Mouse (Mus musculus): ENCODE results near the gene Cnn1.
A peak's percentile ranks its signal among the peaks of the same experiment; 100 is the strongest.
"Not testable (repeated sequence)": the region's sequence is repeated elsewhere in the genome, so short reads cannot be mapped to it uniquely, and the experiment has no call there.

Cnn1 gene

GRCm38 (mm10) chr9:22098993-22099696 lies at the start of gene Cnn1:
Gene Cnn1 (plus strand): TSS chr9:22099216.
- no peak for DNase-seq

DNA sequence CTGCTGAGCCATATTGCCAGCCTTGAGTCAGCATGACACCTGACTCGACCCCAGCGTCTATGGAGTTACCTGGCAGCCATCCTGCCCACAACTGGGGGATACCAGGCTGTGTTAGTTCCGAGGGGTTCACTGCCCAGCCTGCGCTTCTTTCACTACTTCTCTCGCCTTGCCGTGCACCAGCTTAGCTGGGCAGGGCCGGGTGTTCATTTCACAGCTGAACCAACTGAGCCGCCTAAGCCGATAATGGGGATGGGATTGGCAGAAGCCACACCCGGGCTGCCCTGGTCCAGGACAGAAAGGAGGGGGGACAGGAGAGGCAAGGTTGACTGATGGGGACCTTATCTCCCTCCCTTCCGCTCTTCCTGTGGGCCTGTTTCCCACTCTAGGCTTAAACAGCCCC lies 49.7 kb upstream of the Cnn1 start:
- no peak for DNase-seq

- peak; percentile 4 to 6 for DNase-seq
Measured at GRCm38 (mm10) chr9:22049721-22050270, 49.2 kb upstream of the Cnn1 start.

- peak; percentile 57 for DNase-seq
Measured at GRCm38 (mm10) chr9:22050351-22050889, 48.6 kb upstream of the Cnn1 start.

DNA sequence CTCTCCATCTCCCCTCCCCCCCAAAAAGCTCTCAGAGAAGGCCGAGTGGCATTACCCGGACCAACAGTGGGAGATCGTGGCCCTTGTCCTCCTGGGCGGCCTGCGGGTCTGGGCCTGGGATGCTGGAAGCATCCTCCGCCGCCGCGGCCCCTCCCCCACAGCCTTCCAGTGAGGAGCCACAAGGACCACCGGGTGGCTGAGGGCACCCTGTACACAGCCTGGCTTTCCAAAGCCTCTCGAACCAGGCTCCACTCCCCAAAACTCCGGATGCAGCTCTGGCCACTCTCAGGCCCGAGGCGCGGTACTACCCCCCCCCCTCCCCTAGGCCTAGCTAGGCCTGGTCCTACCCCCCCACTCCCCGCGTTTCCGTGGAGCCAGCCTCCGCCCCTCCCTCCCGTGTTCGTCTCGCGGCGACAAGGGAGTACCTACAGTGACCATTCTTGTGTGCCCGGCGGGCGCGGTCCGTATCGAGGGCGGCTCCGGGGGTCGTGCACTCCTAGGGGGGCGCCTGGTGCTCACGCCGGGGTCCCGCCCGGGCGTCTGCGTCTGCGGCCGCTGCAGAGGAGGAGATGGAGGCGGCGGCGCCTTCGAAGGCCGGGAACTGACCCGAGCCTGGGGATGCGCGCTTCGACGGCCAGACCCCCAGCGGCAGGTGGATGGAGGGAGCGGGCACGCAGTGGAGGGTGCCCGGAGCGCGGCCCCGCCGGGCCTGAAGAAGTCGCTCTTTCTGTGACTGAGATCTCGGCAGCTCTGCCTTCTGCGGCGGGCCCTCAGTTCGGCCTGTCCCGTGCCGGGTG lies 47.7 kb upstream of the Cnn1 start:
- peak; percentile 16 to 27 for DNase-seq

- DNase-seq: no peak
Measured at GRCm38 (mm10) chr9:22051958-22052254, 47.1 kb upstream of the Cnn1 start, which contains the start of gene Elavl3. Gene Elavl3 (minus strand): TSS chr9:22052023.

GRCm38 (mm10) chr9:22053657-22054056 lies 45.4 kb upstream of the Cnn1 start:
- DNase-seq: no peak

GRCm38 (mm10) chr9:22054411-22055076 lies 44.5 kb upstream of the Cnn1 start:
- DNase-seq: peak; percentile 86 to 87

DNA sequence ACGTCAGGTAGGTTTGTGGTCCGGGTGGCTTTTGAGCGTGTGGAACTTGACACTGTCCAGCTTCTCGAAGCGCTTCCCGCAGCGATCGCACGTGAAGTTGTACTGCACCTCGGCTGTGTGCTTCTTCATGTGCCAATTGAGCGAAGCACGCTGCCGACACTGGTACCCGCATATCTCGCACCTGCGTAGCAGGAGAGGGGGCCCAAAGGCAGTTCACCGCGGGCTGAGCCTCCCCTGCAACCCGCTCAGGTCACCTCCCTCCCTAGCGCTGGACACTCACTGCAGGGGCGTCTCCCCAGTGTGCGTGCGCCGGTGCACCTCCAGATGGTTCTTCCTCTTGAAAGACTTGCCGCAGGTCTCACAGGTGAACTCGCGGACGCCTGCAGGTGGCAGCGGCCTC lies 43.3 kb upstream of the Cnn1 start:
- DNase-seq: no peak

- DNase-seq: no peak
Measured at GRCm38 (mm10) chr9:22056303-22056910, 42.6 kb upstream of the Cnn1 start.

- DNase-seq: no peak
Measured at GRCm38 (mm10) chr9:22057031-22057517, 41.9 kb upstream of the Cnn1 start.

DNA sequence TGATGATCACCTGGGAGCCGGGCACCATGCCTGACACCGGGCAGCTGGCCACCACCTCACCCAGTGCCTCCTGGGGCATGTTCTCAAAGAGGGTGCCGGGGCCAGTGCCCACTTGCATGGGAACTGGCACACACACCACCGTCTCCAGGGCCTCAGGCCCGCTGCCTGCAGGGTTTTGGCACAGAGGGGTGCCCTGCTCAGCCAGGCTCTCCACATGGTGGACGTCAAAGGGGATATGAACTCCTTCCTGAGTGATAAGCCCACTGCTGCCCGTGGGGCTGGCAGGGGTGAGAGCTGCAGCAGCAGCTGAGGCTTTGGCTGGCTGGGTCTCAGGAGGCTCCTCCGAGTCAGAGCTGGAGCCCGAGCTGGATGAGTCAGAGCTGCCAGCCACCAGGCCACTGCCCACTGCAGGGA lies 41.0 kb upstream of the Cnn1 start:
- no peak for DNase-seq

DNA sequence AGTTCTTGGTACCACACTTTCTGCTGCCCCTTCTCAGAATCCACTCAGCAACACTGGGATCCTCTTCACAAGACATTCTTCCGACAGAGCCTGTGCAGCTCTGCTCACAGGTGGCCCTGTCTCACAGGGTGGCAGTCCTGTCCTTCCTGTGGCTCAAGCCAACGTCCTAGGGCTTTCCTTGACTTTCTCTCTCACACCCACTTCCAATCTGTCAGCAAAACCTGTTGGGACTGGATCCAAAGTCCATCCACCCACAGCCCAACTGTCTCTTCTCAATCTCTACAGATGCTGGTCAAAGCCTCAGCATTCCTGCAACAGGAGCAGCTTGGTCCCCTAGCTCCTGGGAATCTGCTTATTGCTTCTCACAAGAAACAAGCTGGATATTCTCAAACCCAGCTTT lies 37.7 kb upstream of the Cnn1 start:
- no peak for DNase-seq

DNA sequence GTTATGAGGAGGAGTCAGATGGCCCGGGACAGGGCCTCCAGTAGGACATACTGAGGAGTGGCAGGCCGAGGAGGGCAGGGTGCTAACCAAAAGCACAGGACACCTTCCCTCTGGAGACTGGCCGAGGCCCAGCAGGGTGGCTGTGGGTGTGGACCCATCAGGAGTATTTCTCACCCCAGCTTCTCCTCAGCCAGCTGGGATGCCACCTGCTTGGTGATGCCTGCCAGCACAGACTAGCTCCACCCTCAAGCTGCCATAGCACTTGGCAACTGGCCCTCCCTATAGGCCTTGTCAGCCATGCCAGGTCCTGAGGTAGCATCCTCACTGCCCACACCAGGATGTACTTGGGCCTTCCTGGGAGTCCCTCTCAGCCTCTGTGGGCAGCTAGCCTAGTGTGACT lies 34.7 kb upstream of the Cnn1 start:
- DNase-seq: no peak

DNA sequence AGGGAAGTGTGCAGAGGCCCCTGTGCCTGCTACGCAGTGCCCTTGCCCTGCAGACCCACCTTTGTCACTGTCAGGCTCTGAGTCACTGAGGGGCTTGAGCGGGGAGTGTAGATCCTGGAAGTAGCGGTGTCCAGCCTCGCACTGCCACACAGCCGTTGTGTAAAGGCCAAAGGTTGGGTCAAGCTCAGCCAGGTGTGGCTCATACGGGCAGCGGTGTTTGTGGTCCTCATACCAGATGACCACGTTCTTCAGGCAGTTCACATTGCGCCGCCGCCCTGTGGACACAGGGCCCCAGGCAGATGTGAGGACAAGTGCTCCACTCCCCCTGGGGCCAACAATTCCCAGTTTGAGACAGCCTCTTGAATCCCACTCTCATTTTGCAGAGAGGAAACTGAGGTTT lies 33.4 kb upstream of the Cnn1 start:
- no peak for DNase-seq

DNA sequence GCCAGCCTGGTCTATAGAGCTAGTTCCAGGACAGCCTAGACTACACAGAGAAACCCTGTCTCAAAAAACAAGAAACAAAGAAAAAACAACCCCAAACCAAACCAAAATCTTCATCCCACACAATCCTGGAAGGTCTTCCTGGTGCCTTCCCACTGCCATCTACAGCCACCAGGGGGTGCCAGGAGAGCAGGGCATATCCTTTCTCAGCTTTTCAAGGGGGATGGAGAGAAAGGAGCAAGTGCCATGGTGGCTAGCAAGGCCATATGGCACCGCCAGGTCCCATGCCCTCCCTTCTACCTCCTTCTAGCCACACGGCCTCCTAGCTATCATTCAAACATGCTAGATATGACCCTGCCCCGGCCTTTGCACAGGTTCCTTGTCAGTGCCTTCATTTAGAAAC lies 32.6 kb upstream of the Cnn1 start:
- DNase-seq: peak; percentile 79 to 80

- no peak for DNase-seq
Measured at GRCm38 (mm10) chr9:22067195-22067594, 31.8 kb upstream of the Cnn1 start.

DNA sequence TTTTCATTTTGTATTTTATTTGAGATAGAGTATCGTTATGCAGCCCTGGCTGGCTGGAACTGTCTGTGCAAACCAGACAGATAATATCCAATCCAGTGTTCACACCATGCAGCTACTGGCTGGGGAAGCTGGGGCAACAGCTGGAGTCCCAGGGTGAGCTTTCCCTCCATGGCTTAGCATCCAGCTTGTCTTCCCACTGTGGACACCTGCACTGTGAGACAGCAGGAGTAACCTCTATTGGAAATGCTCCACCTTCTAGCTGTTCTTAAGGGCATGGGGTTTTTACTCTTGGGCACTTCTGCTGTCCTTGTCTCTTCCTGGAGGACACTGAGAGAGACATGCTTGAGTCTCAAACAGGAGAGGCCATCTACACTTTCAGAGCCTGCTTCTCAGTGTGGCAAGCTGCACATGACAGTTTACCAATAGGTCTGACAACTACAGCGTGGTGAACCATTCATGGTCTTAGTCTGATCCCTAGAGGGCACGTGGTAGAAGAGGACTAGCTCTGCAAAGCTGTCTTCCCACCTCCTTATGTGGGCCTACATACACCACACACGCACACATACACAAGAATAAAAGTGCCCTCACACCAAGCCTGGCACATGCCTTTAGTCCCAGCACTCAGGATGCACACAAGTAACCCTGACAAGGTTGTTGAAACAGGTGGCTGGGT lies 29.0 kb upstream of the Cnn1 start:
- DNase-seq: no peak

GRCm38 (mm10) chr9:22070791-22071573 lies 28.0 kb upstream of the Cnn1 start, which contains the start of the genes Gm49318 and Zfp653:
Gene Gm49318 (minus strand): TSS chr9:22071259.
Gene Zfp653 (minus strand): TSS chr9:22071376.
- peak; percentile 95 to 96 for DNase-seq

DNA sequence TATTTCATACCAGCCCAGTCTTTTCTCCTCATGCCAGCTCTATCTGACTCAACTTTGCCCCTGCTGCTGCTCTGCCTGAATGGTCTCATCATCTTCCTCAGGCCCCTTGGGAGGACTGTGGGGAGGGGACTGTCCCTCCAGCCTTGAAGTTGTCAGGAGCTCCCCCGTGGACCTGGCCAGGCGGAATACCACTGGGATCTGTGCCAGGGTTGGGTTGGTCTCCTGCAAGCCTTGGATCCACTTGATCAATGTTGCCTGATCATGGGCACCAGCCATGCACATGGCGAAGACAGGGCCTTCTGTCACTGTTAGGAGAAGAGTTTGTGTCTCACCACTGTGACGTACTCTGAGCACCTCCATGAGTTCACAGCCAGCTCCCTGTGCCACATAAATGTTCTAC lies 26.7 kb upstream of the Cnn1 start:
- no peak for DNase-seq

- DNase-seq: not testable (repeated sequence)
Measured at GRCm38 (mm10) chr9:22075778-22076177, 23.2 kb upstream of the Cnn1 start.
